Mouse (Mus musculus) limb, embryonic 15.5 days (tissue): ENCODE results near the gene Faxc. TPM values are rescaled to one million over a fixed set of nuclear protein-coding genes. Genes with fewer than 3 reads are reported as not detected.

Experiments
- ATAC-seq: fragments of 200-750 bp; cut with Nextera tagmentation; 2 replicates; pipeline ENCODE4 v1.8.0; 2017; ENCODE audit warnings: low read depth, moderate TSS enrichment; ENCODE audit not compliant: insufficient number of reproducible peaks, low FRiP score, low TSS enrichment
- H3K27ac ChIP-seq: fragments of 300-500 bp; sonication (generic); 2 replicates; pipeline ENCODE4 v1.5.1; 2015; ENCODE audit warnings: moderate library complexity, mild to moderate bottlenecking, inconsistent platforms
- H3K27me3 ChIP-seq: fragments of 300-500 bp; sonication (generic); 2 replicates; pipeline ENCODE4 v1.6.1; 2015; ENCODE audit warnings: inconsistent platforms
- H3K36me3 ChIP-seq: fragments of 300-500 bp; sonication (generic); 2 replicates; pipeline ENCODE4 v1.6.1; 2015; ENCODE audit warnings: inconsistent platforms
- H3K4me1 ChIP-seq: fragments of 300-500 bp; sonication (generic); 2 replicates; pipeline ENCODE4 v1.6.1; 2015; ENCODE audit warnings: inconsistent platforms
- H3K4me2 ChIP-seq: fragments of 300-500 bp; sonication (generic); 2 replicates; pipeline ENCODE4 v1.6.1; 2015; ENCODE audit warnings: mild to moderate bottlenecking, inconsistent platforms
- H3K4me3 ChIP-seq: fragments of 300-500 bp; sonication (generic); 2 replicates; pipeline ENCODE4 v1.5.1; 2015; ENCODE audit warnings: mild to moderate bottlenecking, inconsistent platforms
- H3K9ac ChIP-seq: fragments of 300-500 bp; sonication (generic); 2 replicates; pipeline ENCODE4 v1.6.1; 2015; ENCODE audit warnings: inconsistent platforms
- H3K9me3 ChIP-seq: fragments of 300-500 bp; sonication (generic); 2 replicates; pipeline ENCODE4 v1.6.1; 2016; ENCODE audit warnings: inconsistent platforms
- WGBS: fragments of 180-500 bp; shearing (Covaris S2); methylation state at CpG from one replicate; pipeline ENCODE4 v1.1.7; 2015; 5-methylcytosine and 5-hydroxymethylcytosine counted together
- polyA plus RNA-seq: library from polyadenylated mRNA; unstranded; fragments of >200 nt; fragmentation: Nextera tagmentation; extraction: Ambion mirVana; gene quantifications from 2 replicates; pipeline ENCODE4 v1.2.1, GENCODE M21; 2015

Gene Faxc
- polyA plus RNA-seq, result 2.4 and 3.8 TPM in 2 replicates

DNA sequence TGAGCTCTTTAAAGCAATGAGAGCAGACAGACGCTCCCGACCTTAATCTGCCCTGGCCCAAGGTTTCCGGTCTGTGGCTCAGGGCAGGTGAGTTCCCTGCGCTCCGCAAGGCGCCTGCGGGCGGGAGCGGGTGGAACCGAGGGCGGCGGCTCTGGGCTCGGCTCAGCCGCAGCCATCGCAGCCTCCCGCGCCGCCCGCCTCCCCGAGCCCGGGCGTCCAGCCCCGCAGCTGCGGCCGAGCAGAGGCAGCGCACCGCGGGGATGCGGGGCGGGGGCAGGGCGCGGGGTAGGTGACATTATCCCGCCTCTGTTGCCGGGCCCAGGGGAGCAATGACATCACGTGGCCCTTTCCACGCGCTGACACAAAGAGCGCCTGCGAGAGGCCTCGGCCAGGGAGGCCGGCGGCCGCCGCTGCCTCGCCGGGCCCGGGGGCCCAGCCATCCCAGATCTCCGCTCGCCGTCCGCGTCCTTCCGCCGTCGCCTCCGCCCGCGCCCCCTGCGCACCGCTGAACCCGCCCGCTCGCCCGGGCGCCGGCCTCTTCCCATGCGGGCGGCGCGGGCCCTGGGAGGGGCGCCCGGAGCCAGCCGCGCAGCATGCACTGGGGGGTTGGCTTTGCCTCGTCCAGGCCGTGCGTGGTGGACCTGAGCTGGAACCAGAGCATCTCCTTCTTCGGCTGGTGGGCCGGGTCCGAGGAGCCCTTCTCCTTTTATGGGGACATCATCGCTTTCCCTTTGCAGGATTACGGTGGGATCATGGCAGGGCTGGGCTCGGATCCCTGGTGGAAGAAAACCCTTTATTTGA, at the start of gene Faxc:
TSS of gene Faxc (plus strand) at position 359 of the 801 bp plus-strand sequence.
- Histone ChIP-seq H3K27me3 (no peaks in the 10 kb centered on the region), H3K4me1 (peaks cover 10% of the 10 kb centered on the region), H3K36me3 (no peaks in the 10 kb centered on the region), H3K4me2 (peak within 1 kb of the TSS; percentile 83), H3K27ac (peak within 1 kb of the TSS; percentile 70), H3K4me3 (peak within 1 kb of the TSS; percentile 69), H3K9ac (peak within 1 kb of the TSS; percentile 74), H3K9me3 (no peaks in the 10 kb centered on the region)
- ATAC-seq, result peak; percentile 83
- under 1% methylated on average over 73 of the region's 83 CpGs for WGBS

DNA sequence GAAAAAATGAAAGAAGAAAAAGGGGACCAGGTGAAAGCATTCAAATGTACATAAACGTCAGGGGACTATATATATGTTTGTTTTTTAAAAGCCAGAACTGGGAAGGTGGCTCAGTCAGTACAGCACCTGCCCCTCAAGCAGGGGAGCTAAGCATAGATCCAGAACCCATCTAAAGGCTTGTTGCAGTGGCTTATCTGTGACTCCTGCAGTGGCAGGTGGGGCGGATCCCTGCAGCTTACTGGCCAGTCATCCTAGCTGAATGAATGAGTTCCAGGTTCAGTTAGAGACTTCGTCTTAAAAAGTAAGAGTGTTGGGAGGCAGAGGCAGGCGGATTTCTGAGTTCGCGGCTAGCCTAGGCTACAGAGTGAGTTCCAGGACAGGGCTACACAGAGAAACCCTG, 48.3 kb upstream of the Faxc start:
- no peak overlapping the region for H3K4me2 ChIP-seq
- no peak overlapping the region for H3K4me3 ChIP-seq
- H3K36me3 ChIP-seq, result no peaks in the 10 kb centered on the region
- H3K9ac ChIP-seq, result no peak overlapping the region
- H3K4me1 ChIP-seq, result no peaks in the 10 kb centered on the region
- no peak overlapping the region for H3K27ac ChIP-seq
- 92% methylated on average over 6 of the region's 6 CpGs for WGBS
- H3K9me3 ChIP-seq, result no peaks in the 10 kb centered on the region
- H3K27me3 ChIP-seq, result no peaks in the 10 kb centered on the region
- no peak for ATAC-seq

DNA sequence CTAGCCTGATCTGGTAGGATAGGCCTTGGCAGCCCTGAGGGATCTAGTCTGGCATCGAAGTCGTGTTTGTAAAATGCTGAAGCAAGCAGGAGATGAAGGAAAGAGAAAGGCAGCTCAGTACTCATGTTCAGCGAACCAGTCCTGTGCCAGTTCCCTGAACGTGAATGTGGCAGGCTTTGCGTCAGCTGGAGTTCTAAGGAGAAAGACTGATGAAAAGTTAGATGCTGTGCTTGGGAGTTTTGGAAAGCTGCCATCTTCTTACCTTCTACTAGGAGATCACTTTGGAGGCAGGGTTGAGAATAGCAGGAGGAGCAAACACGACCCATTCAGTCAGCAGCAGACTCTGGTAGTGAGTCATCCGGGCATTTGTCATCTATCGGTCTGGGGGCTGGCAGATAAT, 45.3 kb upstream of the Faxc start:
- H3K9ac ChIP-seq, result no peak overlapping the region

DNA sequence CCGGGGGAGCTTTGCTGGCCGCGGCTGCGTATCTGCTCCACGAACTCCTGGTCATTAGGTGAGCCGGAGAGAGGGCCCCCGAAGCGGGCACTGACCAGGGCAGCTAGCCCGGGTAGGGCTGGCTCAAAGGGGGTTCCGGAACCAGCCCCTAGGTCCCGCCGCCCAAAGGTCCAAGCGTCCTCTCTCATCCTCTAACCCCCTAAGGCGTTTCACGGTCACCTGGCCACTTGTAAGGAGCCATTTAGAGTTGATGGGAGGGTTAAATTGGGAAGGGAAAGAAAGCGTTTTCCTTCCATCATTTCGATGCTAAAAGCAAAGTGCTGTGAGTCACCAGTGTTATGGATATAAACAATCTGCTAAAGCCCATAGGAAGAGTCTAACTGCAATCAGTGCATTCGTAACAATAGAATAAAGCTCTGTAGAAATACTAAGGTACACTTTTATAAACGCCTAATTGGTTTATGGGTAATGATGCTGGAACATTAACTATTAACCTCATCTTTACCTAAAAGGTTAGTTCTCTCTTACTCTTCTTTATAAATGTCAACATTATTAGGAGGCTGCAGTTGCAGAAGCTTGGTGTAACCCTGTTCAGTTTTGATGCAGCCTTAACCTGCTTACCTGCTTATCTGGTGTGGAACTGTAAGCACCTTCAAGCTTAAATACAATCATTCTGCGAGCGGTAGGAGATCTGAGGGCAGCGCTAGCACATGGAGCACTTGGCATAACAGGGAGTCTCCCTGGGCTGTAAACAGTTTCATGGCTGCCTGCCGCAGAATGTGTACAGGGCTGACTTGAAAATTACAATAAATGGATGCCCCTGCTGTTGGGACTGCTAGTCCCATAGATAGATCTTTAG, 872 bp downstream of the Faxc start:
- peaks cover 10% of the 10 kb centered on the region for H3K4me1 ChIP-seq
- peak overlapping the region; percentile 70 for H3K27ac ChIP-seq
- peak overlapping the region; percentile 74 for H3K9ac ChIP-seq
- no peaks in the 10 kb centered on the region for H3K27me3 ChIP-seq
- H3K4me3 ChIP-seq, result peak overlapping the region; percentile 69
- peak overlapping the region; percentile 83 for H3K4me2 ChIP-seq
- no peaks in the 10 kb centered on the region for H3K9me3 ChIP-seq
- 0 out of 2 replicates have a peak, but pooled peaks cover 8% of the 10 kb centered on the region for H3K36me3 ChIP-seq
- 8% methylated on average over 23 of the region's 23 CpGs for WGBS
- ATAC-seq, result peak; percentile 17; the same call in 1 of the 2 replicates

More for the DNA sequence above, 45.3 kb upstream of the Faxc start:
- no peak overlapping the region for H3K27ac ChIP-seq
- no peaks in the 10 kb centered on the region for H3K27me3 ChIP-seq
- H3K4me3 ChIP-seq, result no peak overlapping the region
- no peaks in the 10 kb centered on the region for H3K36me3 ChIP-seq
- ATAC-seq, result no peak
- 85% methylated on average over 8 of the region's 8 CpGs for WGBS
- no peaks in the 10 kb centered on the region for H3K9me3 ChIP-seq
- H3K4me2 ChIP-seq, result no peak overlapping the region
- H3K4me1 ChIP-seq, result no peaks in the 10 kb centered on the region

DNA sequence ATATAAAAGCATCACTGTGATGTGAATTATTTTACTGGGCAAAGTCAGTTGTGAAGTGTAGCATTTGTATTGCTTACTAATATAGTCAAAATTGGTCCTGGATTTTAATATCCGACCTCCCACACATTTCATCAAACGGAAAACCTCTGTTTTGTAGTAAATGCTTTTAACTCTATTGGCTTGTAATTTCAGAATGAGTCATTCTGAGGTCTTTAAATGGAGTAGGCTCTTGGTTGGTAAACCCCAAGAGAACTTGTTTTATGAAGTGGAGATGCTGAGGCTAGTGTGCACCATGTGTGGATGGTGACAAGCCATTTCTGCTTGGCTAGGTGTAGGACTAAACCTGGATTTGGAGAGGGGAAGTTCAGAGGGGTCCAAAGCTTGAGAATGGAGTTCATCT, 4.2 kb downstream of the Faxc start:
- Histone ChIP-seq H3K27me3 (no peaks in the 10 kb centered on the region), H3K36me3 (0 out of 2 replicates have a peak, but pooled peaks cover 8% of the 10 kb centered on the region), H3K4me2 (no peak overlapping the region), H3K27ac (no peak overlapping the region), H3K9me3 (no peaks in the 10 kb centered on the region), H3K9ac (no peak overlapping the region), H3K4me1 (peaks cover 10% of the 10 kb centered on the region), H3K4me3 (no peak overlapping the region)
- ATAC-seq, result no peak
- 76% methylated on average over 2 of the region's 2 CpGs for WGBS

DNA sequence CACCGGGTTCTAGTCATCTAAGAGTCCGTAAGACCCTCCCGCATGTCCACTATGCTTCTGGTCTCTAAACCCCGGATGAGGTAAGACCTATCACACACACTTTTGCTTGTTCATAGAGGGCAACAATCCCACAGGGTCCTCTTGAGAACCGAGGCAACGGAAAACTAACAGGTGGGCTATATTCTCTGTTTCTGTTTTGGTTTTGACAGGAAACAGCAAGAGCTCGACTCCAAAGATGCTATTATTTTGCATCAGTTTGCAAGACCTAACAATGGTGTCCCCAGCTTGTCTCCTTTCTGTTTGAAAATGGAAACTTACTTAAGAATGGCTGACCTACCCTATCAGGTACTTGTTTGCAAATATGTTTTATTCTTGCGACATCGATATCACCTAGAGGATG, 5.3 kb downstream of the Faxc start:
- 88% methylated on average over 9 of the region's 9 CpGs for WGBS
- Histone ChIP-seq H3K27ac (no peak overlapping the region), H3K36me3 (0 out of 2 replicates have a peak, but pooled peaks cover 8% of the 10 kb centered on the region), H3K4me1 (peaks cover 6% of the 10 kb centered on the region), H3K27me3 (no peaks in the 10 kb centered on the region), H3K4me3 (no peak overlapping the region), H3K9me3 (no peaks in the 10 kb centered on the region), H3K9ac (no peak overlapping the region), H3K4me2 (no peak overlapping the region)
- ATAC-seq, result no peak

DNA sequence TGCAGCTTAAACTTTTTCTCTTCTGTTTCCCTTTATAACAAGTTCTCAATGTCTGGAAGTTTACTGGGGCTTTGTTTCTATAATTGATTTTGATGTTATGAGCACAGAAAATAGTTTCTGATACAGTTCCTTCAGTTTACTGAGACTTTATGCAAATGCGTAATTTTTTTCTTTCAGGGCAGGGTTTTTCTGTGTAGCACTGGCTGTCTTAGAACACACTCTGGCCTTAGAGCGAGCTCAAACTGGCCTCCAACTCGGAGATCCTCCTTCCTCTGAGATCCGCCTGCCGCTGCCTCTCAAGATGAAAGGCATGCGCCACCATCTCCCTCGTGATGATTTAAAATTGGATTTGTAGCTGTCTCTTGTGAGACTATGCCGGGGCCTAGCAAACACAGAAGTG, 6.8 kb downstream of the Faxc start:
- Histone ChIP-seq H3K9ac (no peak overlapping the region), H3K27ac (no peak overlapping the region), H3K4me3 (no peak overlapping the region), H3K9me3 (no peaks in the 10 kb centered on the region), H3K27me3 (no peaks in the 10 kb centered on the region), H3K4me1 (no peaks in the 10 kb centered on the region), H3K36me3 (0 out of 2 replicates have a peak, but pooled peaks cover 8% of the 10 kb centered on the region), H3K4me2 (no peak overlapping the region)
- ATAC-seq, result no peak
- 86% methylated on average over 8 of the region's 8 CpGs for WGBS

DNA sequence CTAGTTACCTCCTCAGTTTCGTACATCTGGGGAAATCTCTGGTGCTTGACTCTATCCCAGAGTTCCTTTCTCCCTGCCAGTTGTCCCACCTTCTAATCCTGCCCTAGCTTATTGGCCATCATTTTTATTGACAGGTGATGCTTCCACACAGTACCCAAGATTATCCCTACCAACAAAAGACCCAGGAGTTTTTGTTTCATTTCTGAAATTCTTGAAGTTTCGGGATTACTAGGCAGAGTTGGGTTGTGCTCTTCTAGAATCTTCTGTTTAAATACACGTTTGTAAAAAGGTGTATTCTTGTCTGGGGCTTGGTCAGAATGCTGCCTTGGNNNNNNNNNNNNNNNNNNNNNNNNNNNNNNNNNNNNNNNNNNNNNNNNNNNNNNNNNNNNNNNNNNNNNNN, 13.5 kb downstream of the Faxc start:
- H3K4me3 ChIP-seq, result no peak overlapping the region
- H3K27ac ChIP-seq, result no peak overlapping the region
- no peaks in the 10 kb centered on the region for H3K4me1 ChIP-seq
- ATAC-seq, result no peak
- peaks cover 4% of the 10 kb centered on the region; the same call in 1 of the 2 replicates for H3K36me3 ChIP-seq
- 77% methylated on average over 3 of the region's 3 CpGs for WGBS
- H3K9me3 ChIP-seq, result no peaks in the 10 kb centered on the region
- H3K27me3 ChIP-seq, result no peaks in the 10 kb centered on the region
- H3K4me2 ChIP-seq, result no peak overlapping the region
- no peak overlapping the region for H3K9ac ChIP-seq

DNA sequence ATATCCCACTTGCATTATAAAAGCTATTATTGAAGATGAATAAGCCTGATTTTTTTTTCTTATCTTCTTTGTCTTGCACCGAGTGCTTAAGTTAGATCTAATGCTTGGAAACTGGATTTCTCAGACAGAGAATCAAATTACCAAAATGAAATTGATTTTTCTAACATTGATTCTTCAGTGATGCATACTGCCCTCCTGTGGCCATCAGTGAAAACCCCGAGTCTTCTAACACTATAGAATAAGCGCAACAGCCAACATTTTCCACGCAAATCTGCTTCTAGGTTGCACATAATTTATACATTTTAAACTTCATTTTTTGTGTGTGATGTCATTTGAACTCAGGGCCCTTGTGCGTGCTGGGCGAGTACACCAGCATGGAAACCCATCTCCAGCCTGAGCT, 20.3 kb downstream of the Faxc start:
- peaks cover 15% of the 10 kb centered on the region; the same call in 1 of the 2 replicates for H3K36me3 ChIP-seq
- H3K9ac ChIP-seq, result no peak overlapping the region
- H3K4me2 ChIP-seq, result no peak overlapping the region
- H3K27ac ChIP-seq, result no peak overlapping the region
- WGBS, result 39% methylated on average over 6 of the region's 6 CpGs
- H3K4me1 ChIP-seq, result no peaks in the 10 kb centered on the region
- no peak for ATAC-seq
- H3K4me3 ChIP-seq, result no peak overlapping the region
- H3K27me3 ChIP-seq, result no peaks in the 10 kb centered on the region
- no peaks in the 10 kb centered on the region for H3K9me3 ChIP-seq

DNA sequence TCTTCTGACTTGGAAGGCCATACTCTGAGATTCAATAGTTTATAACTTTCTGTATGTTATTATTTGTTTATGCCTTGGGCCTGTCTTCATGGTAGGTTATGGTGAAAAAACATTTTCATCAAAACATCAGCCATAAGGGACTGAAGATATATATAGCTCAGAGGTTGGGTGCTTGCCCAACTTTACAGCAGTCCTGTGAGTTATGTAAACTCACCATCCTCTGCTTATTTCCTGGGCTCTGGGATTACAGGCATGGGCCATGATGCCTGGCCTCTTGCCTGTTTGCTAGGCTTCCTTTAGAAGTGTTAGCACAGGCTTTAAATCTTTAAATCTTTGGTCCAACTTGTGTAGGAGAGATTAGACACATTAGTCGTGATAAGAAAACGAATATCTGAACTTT, 21.1 kb downstream of the Faxc start:
- ATAC-seq, result no peak
- Histone ChIP-seq H3K4me3 (no peak overlapping the region), H3K27me3 (no peaks in the 10 kb centered on the region), H3K4me1 (no peaks in the 10 kb centered on the region), H3K9me3 (no peaks in the 10 kb centered on the region), H3K4me2 (no peak overlapping the region), H3K36me3 (peaks cover 15% of the 10 kb centered on the region; the same call in 1 of the 2 replicates), H3K27ac (no peak overlapping the region), H3K9ac (no peak overlapping the region)
- WGBS, result 69% methylated on average over 2 of the region's 2 CpGs

DNA sequence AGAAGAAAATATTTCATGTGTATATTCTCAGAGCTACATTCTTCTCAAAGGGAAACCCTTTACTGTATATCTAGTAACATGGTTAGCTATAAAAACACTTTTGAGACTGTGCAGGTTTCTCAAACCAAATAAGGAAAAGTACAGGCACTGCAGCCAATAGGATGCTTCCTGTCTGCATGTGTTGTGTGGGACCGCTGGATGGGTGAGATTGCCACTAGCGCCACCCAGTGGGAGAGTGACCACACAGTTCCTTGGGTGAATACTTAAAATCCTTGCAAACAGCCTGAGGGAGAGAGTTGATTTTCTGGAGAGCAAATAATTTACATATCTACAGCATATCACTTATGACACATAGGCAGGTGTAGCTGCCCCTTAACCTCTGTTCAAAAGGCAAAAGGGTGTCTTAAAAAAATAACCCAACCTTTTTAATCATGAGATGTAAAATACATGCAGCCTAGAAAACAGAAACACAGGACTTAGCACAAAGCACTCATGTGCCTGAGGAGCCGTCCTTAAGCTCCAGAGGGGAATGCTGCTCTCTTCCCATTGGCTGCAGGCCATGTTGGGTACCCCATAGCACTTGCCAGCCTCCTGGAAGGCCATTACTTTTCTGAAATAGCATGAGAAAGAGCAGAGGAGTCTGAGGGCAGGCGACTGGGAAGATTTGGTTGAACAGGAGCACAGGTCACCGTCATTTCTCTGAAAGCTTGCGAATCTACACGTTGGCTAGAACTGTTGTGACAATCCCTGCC, 26.6 kb downstream of the Faxc start:
- WGBS, result 64% methylated on average over 7 of the region's 7 CpGs
- H3K4me2 ChIP-seq, result no peak overlapping the region
- no peak for ATAC-seq

More for the DNA sequence above, 26.6 kb downstream of the Faxc start:
- H3K27me3 ChIP-seq, result no peaks in the 10 kb centered on the region
- H3K36me3 ChIP-seq, result peaks cover 19% of the 10 kb centered on the region
- H3K4me1 ChIP-seq, result no peaks in the 10 kb centered on the region
- H3K4me3 ChIP-seq, result no peak overlapping the region
- no peak overlapping the region for H3K9ac ChIP-seq
- H3K9me3 ChIP-seq, result no peaks in the 10 kb centered on the region
- no peak overlapping the region for H3K27ac ChIP-seq
